Mouse (Mus musculus) heart, adult 2 months (tissue): Measurements from ENCODE around the gene Lce1i.

Experiments used
- EP300 ChIP-seq: fragments of 200-500 bp; IDR thresholded peaks from 2 replicates; pipeline ENCODE4 v1.6.1; 2011; ENCODE audit warnings: low read depth, low read length, control low read depth; ENCODE audit not compliant: insufficient read depth
- POLR2A ChIP-seq: fragments of 200-500 bp; IDR thresholded peaks from 2 replicates; pipeline ENCODE4 v1.6.1; 2011; ENCODE audit warnings: mild to moderate bottlenecking, low read depth, low read length, control low read depth; ENCODE audit not compliant: insufficient read depth

DNA sequence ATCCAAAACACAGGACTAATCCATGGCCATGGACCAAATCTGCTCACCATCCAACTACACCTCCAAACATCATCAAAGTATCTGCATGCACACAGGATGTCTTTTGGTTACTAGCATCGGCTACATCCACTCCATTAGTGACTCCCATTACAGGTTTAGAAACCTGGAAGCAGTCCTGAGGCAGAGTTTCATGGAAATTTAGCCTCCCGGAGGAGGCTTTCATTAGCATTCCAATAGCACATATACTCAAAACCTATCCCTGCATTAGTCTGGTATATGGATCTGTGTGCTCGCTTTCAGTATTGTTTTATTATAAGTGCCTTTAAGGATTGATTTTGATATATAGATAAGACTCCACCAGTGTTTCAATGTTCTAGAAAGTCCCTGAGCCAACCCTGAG lies 36.9 kb upstream of the Lce1i start:
- TF ChIP-seq POLR2A, result no peak
- TF ChIP-seq EP300, result no peak
